21 mouse cellular contexts compared by ENCODE assay signal in genomic region chr1:97934940-97935339, GRCm38 (mm10).
DNase-seq lines count a peak whose midpoint lies in the region; ATAC-seq and TF ChIP-seq lines count a peak whose summit lies in the region.
"Had no signal": no experiment of that assay in that cellular context is flagged by ENCODE, and none has a peak within 500 bp of the region (broad histone marks: within the 10 kb centered on the region; RNA-seq: fewer than 3 reads in every experiment).

No protein-coding gene starts in this region.

- H3K9me3 ChIP-seq in midbrain, embryonic 11.5 days (ENCODE audit: control insufficient read depth, low read length) = no peaks in the 10 kb centered on the region
- no peaks in the 10 kb centered on the region for H3K9me3 ChIP-seq in midbrain, embryonic 15.5 days
- H3K9me3 ChIP-seq: forebrain, embryonic 10.5 days; forebrain, embryonic 15.5 days; hindbrain, embryonic 12.5 days; hindbrain, embryonic 15.5 days had no signal

- DNase-seq in midbrain, embryonic 11.5 days (ENCODE audit: low spot score, missing footprints) = peak; percentile 35
- no peak for DNase-seq in Muller cell, postnatal 12 days (ENCODE audit: inconsistent ontology term)
- DNase-seq in c-Kit-positive CD71-positive TER-119-positive erythroid progenitor cells, embryonic 14.5 days (ENCODE audit: low spot score) = no peak
- DNase-seq in heart, adult 18-20 months = no peak
- DNase-seq: adrenal gland, postnatal 10 days; adrenal gland, postnatal 36 days; cerebellum, adult 11 months; cerebellum, adult 2 months; cerebellum, adult 9-11 months; cerebellum, postnatal 25 days; gastrocnemius, postnatal 25 days had no signal

- H3K27me3 ChIP-seq in midbrain, embryonic 11.5 days (ENCODE audit: control insufficient read depth, insufficient read depth, low read length) = no peaks in the 10 kb centered on the region
- no peaks in the 10 kb centered on the region for H3K27me3 ChIP-seq in midbrain, embryonic 15.5 days (replicated peaks)
- H3K27me3 ChIP-seq: forebrain, embryonic 15.5 days; hindbrain, embryonic 12.5 days; hindbrain, embryonic 15.5 days had no signal

- H3K9ac ChIP-seq in midbrain, embryonic 11.5 days (ENCODE audit: low read length) = no peak overlapping the region
- H3K9ac ChIP-seq in midbrain, embryonic 15.5 days = no peak overlapping the region
- H3K9ac ChIP-seq: forebrain, embryonic 15.5 days; hindbrain, embryonic 12.5 days; hindbrain, embryonic 15.5 days had no signal

- TF ChIP-seq CTCF in bone marrow macrophage, adult 2 months (IDR thresholded peaks at IDR 0.05; ENCODE audit: low read depth, low read length) = no peak

- peaks cover 2% of the 10 kb centered on the region; the same call in 1 of the 2 replicates for H3K4me1 ChIP-seq in midbrain, embryonic 11.5 days (ENCODE audit: control insufficient read depth, insufficient read depth, low read length)
- H3K4me1 ChIP-seq in midbrain, embryonic 15.5 days = peaks cover 12% of the 10 kb centered on the region
- peaks cover 4% of the 10 kb centered on the region for H3K4me1 ChIP-seq in bone marrow macrophage, adult 2 months (ENCODE audit: control insufficient read depth, insufficient read depth, low read length)

- no peak overlapping the region for H3K4me3 ChIP-seq in midbrain, embryonic 11.5 days (ENCODE audit: low read depth, low read length)
- no peak overlapping the region for H3K4me3 ChIP-seq in midbrain, embryonic 15.5 days
- H3K4me3 ChIP-seq in bone marrow macrophage, adult 2 months (ENCODE audit: insufficient read depth, low read length) = no peak overlapping the region
- H3K4me3 ChIP-seq: forebrain, embryonic 10.5 days; forebrain, embryonic 15.5 days; hindbrain, embryonic 12.5 days; hindbrain, embryonic 15.5 days had no signal

- ATAC-seq in midbrain, embryonic 11.5 days (ENCODE audit: low FRiP score) = no peak
- no peak for ATAC-seq in midbrain, embryonic 15.5 days (replicated peaks)
- peak; percentile 84 for ATAC-seq in granulocyte monocyte progenitor cell, adult 5-6 weeks (replicated peaks; ENCODE audit: poor library complexity, severe bottlenecking)
- ATAC-seq: CD4-positive, CD25-positive, alpha-beta regulatory T cell, adult 4 months; forebrain, embryonic 15.5 days; intestine, postnatal 0 days had no signal

- no peaks in the 10 kb centered on the region for H3K36me3 ChIP-seq in midbrain, embryonic 11.5 days (ENCODE audit: control insufficient read depth, insufficient read depth, low read length)
- H3K36me3 ChIP-seq in midbrain, embryonic 15.5 days (replicated peaks) = no peaks in the 10 kb centered on the region
- H3K36me3 ChIP-seq: forebrain, embryonic 10.5 days; forebrain, embryonic 15.5 days; hindbrain, embryonic 12.5 days; hindbrain, embryonic 15.5 days had no signal

- TF ChIP-seq POLR2A in bone marrow macrophage, adult 2 months (IDR thresholded peaks at IDR 0.05; ENCODE audit: borderline replicate concordance, low read depth, low read length) = no peak

- H3K4me2 ChIP-seq in midbrain, embryonic 11.5 days = no peak overlapping the region
- no peak overlapping the region for H3K4me2 ChIP-seq in midbrain, embryonic 15.5 days
- H3K4me2 ChIP-seq: forebrain, embryonic 15.5 days; heart, embryonic 11.5 days; hindbrain, embryonic 12.5 days; hindbrain, embryonic 15.5 days had no signal

- H3K27ac ChIP-seq in midbrain, embryonic 11.5 days (ENCODE audit: low read depth, low read length) = no peak overlapping the region
- no peak overlapping the region for H3K27ac ChIP-seq in midbrain, embryonic 15.5 days
- peak overlapping the region; percentile 9; the same call in 1 of the 2 replicates for H3K27ac ChIP-seq in bone marrow macrophage, adult 2 months (ENCODE audit: insufficient read depth, low read depth, low read length)
- H3K27ac ChIP-seq: forebrain, embryonic 10.5 days; forebrain, embryonic 15.5 days; hindbrain, embryonic 12.5 days; hindbrain, embryonic 15.5 days had no signal
